Mouse (Mus musculus) lung, embryonic 16.5 days (tissue): Measurements from ENCODE around the gene Fam129a. TPM values are rescaled to one million over a fixed set of nuclear protein-coding genes. Genes with fewer than 3 reads are reported as not detected.
"Not testable (repeated sequence)": the region's sequence is repeated elsewhere in the genome, so short reads cannot be mapped to it uniquely, and the experiment has no call there.

Experiments
- ATAC-seq: fragments of 200-750 bp; cut with Nextera tagmentation; 2 replicates; pipeline ENCODE4 v1.8.0; 2017; ENCODE audit warnings: low read depth, mild to moderate bottlenecking, moderate library complexity
- H3K27ac ChIP-seq: fragments of 300-500 bp; sonication (generic); 2 replicates; pipeline ENCODE4 v1.5.1; 2014; ENCODE audit warnings: mild to moderate bottlenecking, control low read depth, low read length
- H3K27me3 ChIP-seq: fragments of 300-500 bp; sonication (generic); 2 replicates; pipeline ENCODE4 v1.6.1; 2014; ENCODE audit warnings: low read depth, low read length, mixed read lengths; ENCODE audit not compliant: control insufficient read depth, insufficient read depth
- H3K36me3 ChIP-seq: fragments of 300-500 bp; sonication (generic); 2 replicates; pipeline ENCODE4 v1.6.1; 2014; ENCODE audit warnings: low read length; ENCODE audit not compliant: control insufficient read depth, insufficient read depth
- H3K4me1 ChIP-seq: fragments of 300-500 bp; sonication (generic); replicated peaks from 2 replicates; pipeline ENCODE4 v1.6.1; 2014; ENCODE audit warnings: low read length, mixed read lengths; ENCODE audit not compliant: control insufficient read depth, insufficient read depth
- H3K4me2 ChIP-seq: fragments of 300-500 bp; sonication (generic); 2 replicates; pipeline ENCODE4 v1.6.1; 2014; ENCODE audit warnings: low read depth, low read length, control low read depth
- H3K4me3 ChIP-seq: fragments of 300-500 bp; sonication (generic); 2 replicates; pipeline ENCODE4 v1.5.1; 2014; ENCODE audit warnings: mild to moderate bottlenecking, low read length, control low read depth
- H3K9ac ChIP-seq: fragments of 300-500 bp; sonication (generic); 2 replicates; pipeline ENCODE4 v1.6.1; 2014; ENCODE audit warnings: low read length, control low read depth
- H3K9me3 ChIP-seq: fragments of 300-500 bp; sonication (generic); 2 replicates; pipeline ENCODE4 v1.6.1; 2016; ENCODE audit warnings: low read length; ENCODE audit not compliant: control insufficient read depth
- whole genome bisulfite sequencing: fragments of 180-500 bp; shearing (Covaris S2); extraction: QIAGEN DNeasy Blood & Tissue Kit; methylation state at CpG from one replicate; pipeline ENCODE4 v1.1.7; 2014; 5-methylcytosine and 5-hydroxymethylcytosine counted together
- polyA plus RNA-seq: library from polyadenylated mRNA; unstranded; fragments of >200 nt; fragmentation: Nextera tagmentation; extraction: Ambion mirVana; gene quantifications from 2 replicates; pipeline ENCODE4 v1.2.1, GENCODE M21; 2015

Fam129a gene
- polyA plus RNA-seq, 1 experiment from 2014 or later = 14.1 TPM

GRCm38 (mm10) chr1:151719911-151720310 lies 148.9 kb downstream of the Fam129a start:
- H3K9ac ChIP-seq = no peak overlapping the region
- WGBS = 57% methylated on average over 5 of the region's 5 CpGs
- no peaks in the 10 kb centered on the region for H3K36me3 ChIP-seq
- no peak for ATAC-seq
- H3K4me1 ChIP-seq = peaks cover 19% of the 10 kb centered on the region
- no peaks in the 10 kb centered on the region for H3K9me3 ChIP-seq
- no peak overlapping the region for H3K4me3 ChIP-seq
- no peaks in the 10 kb centered on the region for H3K27me3 ChIP-seq
- H3K27ac ChIP-seq = no peak overlapping the region
- H3K4me2 ChIP-seq = no peak overlapping the region

DNA sequence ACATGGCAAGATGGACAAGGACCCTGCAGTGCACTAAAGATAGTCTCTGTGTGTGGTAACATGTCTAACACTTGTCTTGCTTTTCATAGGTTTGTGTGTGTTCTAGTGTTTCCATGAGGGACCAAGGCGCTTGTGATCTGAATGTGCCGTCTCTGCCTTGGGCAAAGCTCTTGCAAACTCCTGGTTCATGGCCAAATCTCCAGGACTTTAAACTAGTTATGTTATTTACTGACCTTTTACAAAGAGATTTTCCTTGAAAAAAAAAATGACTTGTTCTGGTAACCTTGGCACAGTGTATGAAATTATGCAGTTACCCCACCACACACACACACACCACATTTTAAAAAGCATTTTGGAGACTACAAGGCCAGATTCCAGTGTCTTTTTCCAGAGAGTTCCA lies 149.6 kb downstream of the Fam129a start:
- no peaks in the 10 kb centered on the region for H3K9me3 ChIP-seq
- 42% methylated on average over 2 of the region's 2 CpGs for WGBS
- H3K9ac ChIP-seq = no peak overlapping the region
- H3K4me3 ChIP-seq = no peak overlapping the region
- no peaks in the 10 kb centered on the region for H3K36me3 ChIP-seq
- H3K27ac ChIP-seq = peak overlapping the region; percentile 43; the same call in 1 of the 2 replicates
- H3K27me3 ChIP-seq = no peaks in the 10 kb centered on the region
- H3K4me2 ChIP-seq = no peak overlapping the region
- no peak for ATAC-seq
- peaks cover 19% of the 10 kb centered on the region for H3K4me1 ChIP-seq

DNA sequence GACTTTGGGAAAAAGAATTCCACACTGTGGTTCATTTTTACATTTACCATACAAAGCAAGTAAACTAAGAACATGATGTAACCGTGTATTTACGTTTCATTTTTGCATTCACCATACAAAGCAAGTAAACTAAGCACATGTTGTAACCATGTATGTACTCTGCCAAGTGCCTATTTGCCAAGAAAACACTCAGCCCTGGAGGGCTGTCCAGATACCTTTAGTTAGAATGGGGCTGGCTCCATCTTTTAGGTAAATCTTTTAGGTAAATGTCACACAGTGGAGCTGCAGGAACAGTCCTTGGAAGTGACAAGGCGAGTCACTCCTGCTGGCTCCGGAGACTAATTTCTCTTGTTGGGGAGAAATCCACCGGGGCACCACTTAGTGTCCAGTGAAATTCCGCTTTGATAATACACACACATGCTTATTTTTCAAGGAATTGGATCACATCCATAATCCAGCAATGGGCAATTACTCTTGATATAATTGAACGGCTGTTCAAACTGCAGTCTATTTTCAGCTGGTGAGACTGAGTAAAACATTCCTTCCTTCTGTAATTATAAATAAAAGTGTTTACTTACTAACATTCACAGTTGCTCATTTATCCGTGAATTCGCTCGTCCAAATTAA lies 150.5 kb downstream of the Fam129a start:
- Histone ChIP-seq H3K4me1 (peaks cover 19% of the 10 kb centered on the region), H3K4me3 (no peak overlapping the region), H3K27ac (no peak overlapping the region), H3K9me3 (no peaks in the 10 kb centered on the region), H3K9ac (no peak overlapping the region), H3K27me3 (no peaks in the 10 kb centered on the region), H3K4me2 (no peak overlapping the region), H3K36me3 (no peaks in the 10 kb centered on the region)
- peak; percentile 53 for ATAC-seq
- WGBS = 32% methylated on average over 10 of the region's 10 CpGs

DNA sequence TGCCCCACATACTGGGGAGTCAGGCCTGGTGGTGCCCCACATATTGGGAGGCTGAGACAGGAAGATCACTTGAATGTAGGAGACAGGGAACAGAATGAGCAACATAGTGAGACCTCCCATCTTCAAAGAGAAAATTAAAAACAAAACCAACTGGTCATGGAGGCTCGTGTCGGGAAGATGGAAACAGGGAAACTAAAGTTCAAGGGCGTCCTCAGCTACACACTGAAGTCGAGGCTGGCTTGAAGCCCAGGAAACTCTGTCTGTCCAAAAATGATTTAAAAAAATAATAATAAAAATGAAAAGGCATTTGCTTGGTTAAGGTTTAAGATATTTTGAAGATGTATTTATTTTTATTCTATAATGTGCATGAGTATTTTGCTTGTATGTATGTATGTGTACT lies 152.8 kb downstream of the Fam129a start:
- Histone ChIP-seq H3K4me2 (no peak overlapping the region), H3K9ac (no peak overlapping the region), H3K4me3 (no peak overlapping the region), H3K27me3 (no peaks in the 10 kb centered on the region), H3K4me1 (peaks cover 22% of the 10 kb centered on the region), H3K27ac (no peak overlapping the region), H3K36me3 (no peaks in the 10 kb centered on the region), H3K9me3 (no peaks in the 10 kb centered on the region)
- no peak for ATAC-seq
- WGBS = 62% methylated on average over 4 of the region's 4 CpGs

DNA sequence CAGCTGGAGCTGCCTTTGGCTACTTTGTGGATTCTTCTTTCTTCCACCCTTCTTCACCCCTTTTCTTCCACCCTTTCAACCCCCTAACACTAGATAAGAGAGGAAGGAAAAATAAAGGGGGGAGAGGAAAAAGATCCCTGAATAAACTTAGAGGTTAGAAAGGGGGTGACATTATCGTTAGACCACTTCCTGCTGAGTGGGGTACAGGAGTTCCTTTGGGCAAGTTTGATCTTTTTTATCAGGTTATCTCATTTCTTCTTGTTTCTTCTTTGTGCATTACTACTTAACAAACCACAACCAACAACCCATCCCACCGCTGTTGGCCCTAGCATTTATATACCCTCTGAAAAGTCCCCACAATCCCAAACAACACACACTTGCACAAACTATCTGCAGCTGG lies 154.6 kb downstream of the Fam129a start:
- Histone ChIP-seq H3K9me3 (no peaks in the 10 kb centered on the region), H3K9ac (no peak overlapping the region), H3K4me2 (no peak overlapping the region), H3K27me3 (no peaks in the 10 kb centered on the region), H3K36me3 (no peaks in the 10 kb centered on the region), H3K27ac (no peak overlapping the region), H3K4me1 (peaks cover 15% of the 10 kb centered on the region), H3K4me3 (no peak overlapping the region)
- WGBS = 52% methylated on average over 2 of the region's 2 CpGs
- ATAC-seq = no peak

- peaks cover 8% of the 10 kb centered on the region; the same call in 1 of the 2 replicates for H3K4me1 ChIP-seq
- 84% methylated on average over 6 of the region's 6 CpGs for WGBS
- no peaks in the 10 kb centered on the region for H3K27me3 ChIP-seq
- no peak overlapping the region for H3K4me3 ChIP-seq
- no peak overlapping the region for H3K27ac ChIP-seq
- ATAC-seq = no peak
- H3K36me3 ChIP-seq = no peaks in the 10 kb centered on the region
- H3K9me3 ChIP-seq = no peaks in the 10 kb centered on the region
- no peak overlapping the region for H3K4me2 ChIP-seq
- H3K9ac ChIP-seq = no peak overlapping the region
These were observed 155.4 kb downstream of the Fam129a start for GRCm38 (mm10) chr1:151726358-151726757.

- no peaks in the 10 kb centered on the region for H3K9me3 ChIP-seq
- no peak overlapping the region for H3K4me2 ChIP-seq
- peaks cover 3% of the 10 kb centered on the region; the same call in 1 of the 2 replicates for H3K4me1 ChIP-seq
- no peak for ATAC-seq
- no peak overlapping the region for H3K9ac ChIP-seq
- H3K36me3 ChIP-seq = no peaks in the 10 kb centered on the region
- no peak overlapping the region for H3K4me3 ChIP-seq
- H3K27ac ChIP-seq = no peak overlapping the region
- no peaks in the 10 kb centered on the region for H3K27me3 ChIP-seq
- 36% methylated on average over 4 of the region's 4 CpGs for WGBS
These were observed 157.2 kb downstream of the Fam129a start for GRCm38 (mm10) chr1:151728141-151728540.

GRCm38 (mm10) chr1:151737146-151737545 lies 166.2 kb downstream of the Fam129a start:
- no peak overlapping the region for H3K9ac ChIP-seq
- H3K27ac ChIP-seq = no peak overlapping the region
- H3K4me2 ChIP-seq = no peak overlapping the region
- H3K36me3 ChIP-seq = no peaks in the 10 kb centered on the region
- no peak overlapping the region for H3K4me3 ChIP-seq
- no peaks in the 10 kb centered on the region for H3K9me3 ChIP-seq
- 93% methylated on average over 2 of the region's 2 CpGs for WGBS
- no peaks in the 10 kb centered on the region for H3K27me3 ChIP-seq
- no peak for ATAC-seq
- H3K4me1 ChIP-seq = no peaks in the 10 kb centered on the region

DNA sequence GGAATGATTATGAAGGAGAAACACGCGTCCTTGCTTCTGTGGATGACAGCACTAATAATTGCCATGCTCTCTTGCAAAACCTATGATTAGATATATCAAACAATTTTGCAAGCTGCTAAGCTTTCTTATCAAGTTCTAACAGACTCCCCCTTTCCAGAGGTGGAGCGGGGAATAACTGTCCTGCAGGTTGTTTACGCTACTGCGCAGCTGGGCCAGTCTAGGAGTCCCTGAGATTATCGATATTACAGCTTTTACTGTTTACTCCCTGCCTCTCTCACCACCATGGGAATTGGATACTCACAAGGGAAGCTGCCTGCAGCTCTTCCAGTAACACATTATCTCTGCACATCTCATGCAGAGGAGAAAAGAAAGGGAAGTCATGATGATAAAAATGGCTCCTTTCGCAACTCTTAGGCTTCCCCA lies 170.2 kb downstream of the Fam129a start:
- Histone ChIP-seq H3K27ac (no peak overlapping the region), H3K4me2 (no peak overlapping the region), H3K27me3 (no peaks in the 10 kb centered on the region), H3K36me3 (no peaks in the 10 kb centered on the region), H3K4me1 (no peaks in the 10 kb centered on the region), H3K9me3 (no peaks in the 10 kb centered on the region), H3K4me3 (no peak overlapping the region), H3K9ac (no peak overlapping the region)
- no peak for ATAC-seq
- WGBS = 43% methylated on average over 7 of the region's 7 CpGs

DNA sequence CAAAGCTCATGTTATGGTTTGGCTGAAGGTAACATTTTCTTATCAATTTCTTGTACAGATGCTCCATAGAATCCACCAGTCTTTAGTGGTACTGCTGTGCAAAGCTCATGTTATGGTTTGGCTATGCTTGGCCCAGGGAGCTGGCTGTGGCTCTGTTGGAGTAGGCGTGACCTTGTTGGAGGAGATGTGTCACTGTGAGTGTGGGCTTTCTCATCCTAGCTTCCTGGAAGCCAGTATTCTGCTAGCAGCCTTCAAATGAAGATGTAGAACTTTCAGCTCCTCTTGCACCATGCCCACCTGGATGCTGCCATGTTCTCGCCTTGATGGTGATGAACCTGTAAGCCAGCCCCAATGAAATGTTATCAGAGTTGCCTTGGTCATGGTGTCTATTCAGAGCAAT lies 178.9 kb downstream of the Fam129a start:
- H3K4me1 ChIP-seq, H3K36me3 ChIP-seq, H3K9ac ChIP-seq, H3K9me3 ChIP-seq, ATAC-seq, H3K27me3 ChIP-seq, H3K4me3 ChIP-seq, H3K27ac ChIP-seq, H3K4me2 ChIP-seq: not testable (repeated sequence)
- WGBS = 83% methylated on average over 2 of the region's 2 CpGs
